Mouse (Mus musculus): ENCODE data around the gene Mrpl38. TPM values are rescaled to one million over a fixed set of nuclear protein-coding genes. Genes with fewer than 3 reads are reported as not detected.

Mrpl38 gene
- polyA plus RNA-seq (2012) = 152 and 200 TPM in 2 replicates

GRCm38 (mm10) chr11:116138468-116139138, at the start of gene Mrpl38:
Gene Mrpl38, minus strand, starts transcription at chr11:116138868.
- no peak for TF ChIP-seq GATA1 (IDR thresholded peaks at IDR 0.05; ENCODE audit: low read length)

GRCm38 (mm10) chr11:116187226-116187930, 48.7 kb upstream of the Mrpl38 start:
- no peak for TF ChIP-seq GATA1 (IDR thresholded peaks at IDR 0.05; ENCODE audit: low read length)

- no peak for TF ChIP-seq GATA1 (IDR thresholded peaks at IDR 0.05; ENCODE audit: low read length)
These were observed 47.7 kb upstream of the Mrpl38 start for GRCm38 (mm10) chr11:116186360-116186759.

GRCm38 (mm10) chr11:116185836-116186235, 47.2 kb upstream of the Mrpl38 start:
- TF ChIP-seq GATA1 (IDR thresholded peaks at IDR 0.05; ENCODE audit: low read length) = no peak

GRCm38 (mm10) chr11:116178411-116179121, 39.9 kb upstream of the Mrpl38 start:
- TF ChIP-seq GATA1 (IDR thresholded peaks at IDR 0.05; ENCODE audit: low read length) = no peak

- no peak for TF ChIP-seq GATA1 (IDR thresholded peaks at IDR 0.05; ENCODE audit: low read length)
These were observed 37.3 kb upstream of the Mrpl38 start for GRCm38 (mm10) chr11:116176010-116176409.

GRCm38 (mm10) chr11:116174775-116175448, 36.2 kb upstream of the Mrpl38 start:
- TF ChIP-seq GATA1 (IDR thresholded peaks at IDR 0.05; ENCODE audit: low read length) = no peak

- no peak for TF ChIP-seq GATA1 (IDR thresholded peaks at IDR 0.05; ENCODE audit: low read length)
These were observed 33.3 kb upstream of the Mrpl38 start for GRCm38 (mm10) chr11:116171959-116172358.

- TF ChIP-seq GATA1 (IDR thresholded peaks at IDR 0.05; ENCODE audit: low read length) = no peak
These were observed 31.5 kb upstream of the Mrpl38 start for GRCm38 (mm10) chr11:116170003-116170800.

- no peak for TF ChIP-seq GATA1 (IDR thresholded peaks at IDR 0.05; ENCODE audit: low read length)
These were observed 30.5 kb upstream of the Mrpl38 start for GRCm38 (mm10) chr11:116169214-116169613.

GRCm38 (mm10) chr11:116167884-116168439, 29.3 kb upstream of the Mrpl38 start, which contains the start of gene Fbf1:
Gene Fbf1, minus strand, starts transcription at chr11:116168166.
- no peak for TF ChIP-seq GATA1 (IDR thresholded peaks at IDR 0.05; ENCODE audit: low read length)

- no peak for TF ChIP-seq GATA1 (IDR thresholded peaks at IDR 0.05; ENCODE audit: low read length)
These were observed 28.6 kb upstream of the Mrpl38 start for GRCm38 (mm10) chr11:116167232-116167631.

GRCm38 (mm10) chr11:116163002-116163401, 24.3 kb upstream of the Mrpl38 start:
- no peak for TF ChIP-seq GATA1 (IDR thresholded peaks at IDR 0.05; ENCODE audit: low read length)

GRCm38 (mm10) chr11:116162146-116162545, 23.5 kb upstream of the Mrpl38 start:
- no peak for TF ChIP-seq GATA1 (IDR thresholded peaks at IDR 0.05; ENCODE audit: low read length)
